Mouse (Mus musculus): ENCODE data around the gene Neurog2. TPM values are rescaled to one million over a fixed set of nuclear protein-coding genes. Genes with fewer than 3 reads are reported as not detected.
A peak's percentile ranks its signal among the peaks of the same experiment; 100 is the strongest.

The Neurog2 gene
- polyA plus RNA-seq, 2 experiments, result 0.01 TPM; not detected in 1

- Histone ChIP-seq H3K27me3 (ENCODE audit: control insufficient read depth, insufficient read depth, low read length) (peaks cover 63% of the 10 kb centered on the region), H3K4me3 (ENCODE audit: insufficient read depth in 1 of 2, low read depth in 2 of 2, low read length in 2 of 2) (peak overlapping the region in 1 of 2 experiments; percentile 31; a peak in 2 of 4 replicates)
- peak in 1 of 3 experiments; percentile 13 for DNase-seq (ENCODE audit: low read depth in 3 of 3, low spot score in 3 of 3)
Observed at GRCm38 (mm10) chr3:127625701-127626399, 7.1 kb upstream of the Neurog2 start.

GRCm38 (mm10) chr3:127626524-127626923 is 6.4 kb upstream of the Neurog2 start:
- H3K4me1 ChIP-seq (replicated peaks; ENCODE audit: control insufficient read depth in 2 of 2, insufficient read depth in 2 of 2, low read length in 1 of 2), result no peaks in the 10 kb centered on the region; a peak in 1 of 4 replicates
- no peak for ATAC-seq (ENCODE audit: insufficient read depth)
- no peaks in the 10 kb centered on the region for H3K36me3 ChIP-seq (replicated peaks; ENCODE audit: control insufficient read depth, insufficient read depth, low read depth)
- H3K9ac ChIP-seq (replicated peaks), result no peak overlapping the region
- H3K27ac ChIP-seq, result no peak overlapping the region
- H3K9me3 ChIP-seq (ENCODE audit: control insufficient read depth, low read length), result no peaks in the 10 kb centered on the region
- TF ChIP-seq EP300 (IDR thresholded peaks at IDR 0.05; ENCODE audit: low read depth), result no peak
- no peak for TF ChIP-seq CTCF (IDR thresholded peaks at IDR 0.05; ENCODE audit: low read depth)
- DNase-seq (ENCODE audit: low read depth in 3 of 3, low spot score in 3 of 3), result no peak
- H3K4me3 ChIP-seq (ENCODE audit: insufficient read depth in 1 of 2, low read depth in 2 of 2, low read length in 2 of 2), result no peak overlapping the region
- H3K27me3 ChIP-seq (ENCODE audit: control insufficient read depth, insufficient read depth, low read length), result peaks cover 69% of the 10 kb centered on the region
- WGBS (ENCODE audit: insufficient replicate concordance), result 6% methylated on average over 3 of the region's 3 CpGs
- H3K4me2 ChIP-seq (ENCODE audit: low read depth), result no peak overlapping the region

More at GRCm38 (mm10) chr3:127625701-127626399, 7.1 kb upstream of the Neurog2 start:
- no peak overlapping the region for H3K27ac ChIP-seq
- TF ChIP-seq CTCF (IDR thresholded peaks at IDR 0.05; ENCODE audit: low read depth) (no peak), EP300 (IDR thresholded peaks at IDR 0.05; ENCODE audit: low read depth) (no peak)
- H3K9me3 ChIP-seq (ENCODE audit: control insufficient read depth, low read length), result no peaks in the 10 kb centered on the region
- no peaks in the 10 kb centered on the region; a peak in 1 of 4 replicates for H3K4me1 ChIP-seq (replicated peaks; ENCODE audit: control insufficient read depth in 2 of 2, insufficient read depth in 2 of 2, low read length in 1 of 2)
- no peak overlapping the region for H3K9ac ChIP-seq (replicated peaks)
- ATAC-seq (ENCODE audit: insufficient read depth), result no peak
- under 1% methylated on average over 28 of the region's 28 CpGs for WGBS (ENCODE audit: insufficient replicate concordance)
- H3K36me3 ChIP-seq (replicated peaks; ENCODE audit: control insufficient read depth, insufficient read depth, low read depth), result no peaks in the 10 kb centered on the region
- H3K4me2 ChIP-seq (ENCODE audit: low read depth), result peak overlapping the region; percentile 62

GRCm38 (mm10) chr3:127627151-127627955 is 5.6 kb upstream of the Neurog2 start:
- H3K4me3 ChIP-seq (ENCODE audit: insufficient read depth in 1 of 2, low read depth in 2 of 2, low read length in 2 of 2), result no peak overlapping the region
- no peaks in the 10 kb centered on the region for H3K9me3 ChIP-seq (ENCODE audit: control insufficient read depth, low read length)
- ATAC-seq (ENCODE audit: insufficient read depth) (no peak), DNase-seq (ENCODE audit: low read depth in 3 of 3, low spot score in 3 of 3) (no peak)
- H3K9ac ChIP-seq (replicated peaks), result no peak overlapping the region
- no peak overlapping the region for H3K4me2 ChIP-seq (ENCODE audit: low read depth)
- H3K27ac ChIP-seq, result no peak overlapping the region
- 3% methylated on average over 28 of the region's 28 CpGs for WGBS (ENCODE audit: insufficient replicate concordance)
- H3K4me1 ChIP-seq (replicated peaks; ENCODE audit: control insufficient read depth in 2 of 2, insufficient read depth in 2 of 2, low read length in 1 of 2), result no peaks in the 10 kb centered on the region; a peak in 1 of 4 replicates
- no peaks in the 10 kb centered on the region for H3K36me3 ChIP-seq (replicated peaks; ENCODE audit: control insufficient read depth, insufficient read depth, low read depth)
- TF ChIP-seq CTCF (IDR thresholded peaks at IDR 0.05; ENCODE audit: low read depth) (no peak), EP300 (IDR thresholded peaks at IDR 0.05; ENCODE audit: low read depth) (no peak)
- peaks cover 74% of the 10 kb centered on the region for H3K27me3 ChIP-seq (ENCODE audit: control insufficient read depth, insufficient read depth, low read length)

- WGBS (ENCODE audit: insufficient replicate concordance), result 3% methylated on average over 9 of the region's 9 CpGs
- H3K27me3 ChIP-seq (ENCODE audit: control insufficient read depth, insufficient read depth, low read length), result peaks cover 80% of the 10 kb centered on the region
- H3K4me3 ChIP-seq (ENCODE audit: insufficient read depth in 1 of 2, low read depth in 2 of 2, low read length in 2 of 2), result no peak overlapping the region
- H3K4me1 ChIP-seq (replicated peaks; ENCODE audit: control insufficient read depth in 2 of 2, insufficient read depth in 2 of 2, low read length in 1 of 2), result no peaks in the 10 kb centered on the region; a peak in 1 of 4 replicates
- DNase-seq (ENCODE audit: low read depth in 3 of 3, low spot score in 3 of 3), result no peak
- no peak for TF ChIP-seq EP300 (IDR thresholded peaks at IDR 0.05; ENCODE audit: low read depth)
- TF ChIP-seq CTCF (IDR thresholded peaks at IDR 0.05; ENCODE audit: low read depth), result no peak
- H3K36me3 ChIP-seq (replicated peaks; ENCODE audit: control insufficient read depth, insufficient read depth, low read depth), result no peaks in the 10 kb centered on the region
- H3K4me2 ChIP-seq (ENCODE audit: low read depth), result no peak overlapping the region
- H3K27ac ChIP-seq, result no peak overlapping the region
- no peaks in the 10 kb centered on the region for H3K9me3 ChIP-seq (ENCODE audit: control insufficient read depth, low read length)
- ATAC-seq (ENCODE audit: insufficient read depth), result no peak
- no peak overlapping the region for H3K9ac ChIP-seq (replicated peaks)
Observed at GRCm38 (mm10) chr3:127627956-127628310, 5.0 kb upstream of the Neurog2 start.
